Mouse (Mus musculus) kidney, adult 11 months (tissue): ENCODE results near the gene Als2cr12.
"Not testable (repeated sequence)": the region's sequence is repeated elsewhere in the genome, so short reads cannot be mapped to it uniquely, and the experiment has no call there.

Experiments
- DNase-seq: peaks from one replicate; pipeline ENCODE4 v3.0.0; 2022

The Als2cr12 gene

DNA sequence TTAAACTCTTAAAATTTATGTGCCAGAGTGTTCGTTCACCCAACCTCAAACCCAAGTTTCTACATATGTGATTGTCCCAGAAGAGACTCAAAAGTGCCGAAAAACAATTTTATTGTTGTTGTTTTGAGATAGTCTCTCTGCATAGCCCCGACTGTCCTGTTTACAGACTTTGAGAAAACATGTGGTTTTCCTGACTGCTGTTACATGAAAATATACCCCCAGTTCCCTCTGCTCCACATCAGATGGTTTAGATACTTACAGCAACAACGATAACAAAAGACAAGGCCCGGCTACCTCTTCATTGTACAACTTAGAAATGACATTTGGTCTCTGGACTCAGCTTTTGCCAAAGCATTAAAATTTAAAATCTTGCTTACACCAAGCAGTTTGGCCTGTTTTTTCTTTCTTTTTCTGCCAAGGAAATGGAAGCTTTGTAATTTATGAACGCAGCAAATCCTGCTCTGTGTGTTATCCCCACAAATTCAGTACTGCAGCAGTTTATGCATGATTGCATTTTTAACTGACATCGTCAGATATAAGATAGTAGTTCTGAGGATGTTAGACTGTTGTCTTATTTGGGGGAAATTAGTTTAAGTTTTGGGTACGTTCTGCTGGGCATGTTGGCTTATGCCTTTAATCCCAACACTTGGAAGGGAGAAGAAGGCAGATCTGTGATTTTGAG is 21.9 kb upstream of the Als2cr12 start:
- no peak for DNase-seq

DNA sequence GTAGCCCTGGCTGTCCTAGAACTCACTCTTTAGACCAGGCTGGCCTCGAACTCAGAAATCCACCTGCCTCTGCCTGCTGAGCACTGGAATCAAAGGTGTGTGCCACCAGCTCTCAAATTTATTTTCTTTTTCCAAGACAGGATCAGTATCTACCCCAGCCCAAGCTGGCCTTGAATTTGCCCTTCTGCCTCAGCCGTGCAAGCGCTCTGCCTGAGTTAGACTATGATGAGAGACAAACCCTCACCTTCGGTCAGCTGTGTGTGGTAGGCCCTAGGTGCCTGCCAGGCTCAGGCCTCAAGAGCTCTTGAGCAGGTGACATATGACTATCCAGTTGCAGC is 21.1 kb upstream of the Als2cr12 start:
- no peak for DNase-seq

DNA sequence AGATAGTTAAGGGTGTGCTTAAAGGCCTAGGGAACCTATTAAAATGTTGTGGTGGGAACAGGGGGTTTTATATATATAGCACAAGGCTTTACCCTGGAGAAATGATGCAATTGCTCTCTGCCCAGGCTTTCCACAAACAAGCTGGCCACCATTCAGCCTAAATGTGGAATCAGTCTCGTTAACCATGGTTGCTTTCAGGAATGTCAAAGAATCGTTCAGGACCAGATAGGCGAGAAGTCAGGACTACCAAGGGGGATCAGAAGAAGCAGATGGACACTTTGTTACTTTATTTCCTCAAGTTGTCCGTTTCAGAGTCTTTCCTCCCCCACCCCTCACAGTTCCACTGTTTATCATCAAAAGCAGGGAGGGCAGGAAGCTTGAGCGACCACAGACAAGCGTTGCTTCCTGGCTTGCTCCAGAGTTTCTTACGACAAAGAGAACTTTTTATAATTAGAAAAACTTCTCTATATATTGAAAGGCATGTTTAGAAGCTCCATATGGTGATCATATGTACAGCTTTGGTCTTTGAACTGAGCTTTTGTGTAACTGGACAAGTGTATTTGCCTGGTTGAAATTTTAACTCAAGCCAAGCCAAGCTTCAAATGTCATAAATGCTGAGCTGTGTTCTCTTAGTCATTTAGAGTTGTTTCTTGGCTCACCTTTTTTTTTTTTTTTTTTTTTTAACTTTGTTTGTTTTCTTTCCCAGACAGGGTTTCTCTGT is 20.5 kb upstream of the Als2cr12 start:
- no peak for DNase-seq

DNA sequence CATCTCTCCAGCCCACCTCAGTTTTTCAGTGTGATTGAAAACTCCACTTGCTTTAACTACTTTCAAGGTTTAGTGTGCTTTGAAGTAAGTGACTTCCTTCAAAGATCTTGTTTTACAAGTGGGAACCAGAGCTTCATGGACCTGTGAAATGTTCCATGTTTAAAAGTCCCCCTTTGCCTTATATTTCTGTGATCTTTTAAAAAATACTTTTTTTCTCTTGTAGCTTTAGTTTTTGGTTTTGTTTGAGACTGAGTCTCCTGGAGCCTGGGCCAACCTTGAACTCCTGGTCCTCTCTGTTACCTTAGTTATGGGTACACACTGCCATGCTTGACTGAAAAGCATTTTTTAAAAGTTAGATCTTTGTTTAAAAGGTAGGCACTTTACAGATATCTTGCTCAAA is 19.7 kb upstream of the Als2cr12 start:
- no peak for DNase-seq

DNA sequence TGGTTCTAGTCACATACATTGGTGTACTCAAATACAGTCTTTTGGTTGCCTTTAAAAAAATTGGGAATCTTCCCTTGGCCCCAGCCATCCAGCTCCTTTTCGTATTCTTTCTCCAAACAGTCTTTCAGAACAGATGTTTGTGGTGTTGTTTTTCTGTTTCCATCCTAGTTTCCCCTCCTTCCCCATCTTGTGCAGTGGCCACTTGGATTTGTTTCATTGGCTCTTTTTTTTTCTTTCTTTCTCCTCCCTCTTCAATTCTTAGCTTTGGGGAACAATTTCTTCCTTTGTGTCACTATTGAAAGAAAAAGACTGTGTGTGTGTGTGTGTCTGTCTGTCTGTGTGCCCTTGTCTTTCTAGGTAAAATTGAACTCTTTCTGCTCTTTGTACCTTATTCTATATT is 18.6 kb upstream of the Als2cr12 start:
- DNase-seq: no peak

DNA sequence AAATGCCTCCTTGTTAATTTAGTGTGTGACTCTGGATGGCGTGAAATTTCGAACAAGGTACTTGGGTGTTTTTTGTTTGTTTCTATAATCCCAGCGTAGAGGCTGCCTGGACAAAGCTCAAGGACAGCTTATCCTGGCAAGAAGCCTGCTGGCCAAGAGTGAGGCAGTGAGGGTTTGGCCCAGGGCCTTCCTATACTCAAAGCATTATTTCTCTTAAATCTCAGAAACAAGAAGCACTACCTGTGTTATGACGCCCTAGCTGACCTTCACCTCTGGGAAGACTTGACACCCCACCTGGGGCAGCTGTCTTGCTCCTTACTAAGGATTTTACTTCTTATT is 18.1 kb upstream of the Als2cr12 start:
- peak; percentile 77 for DNase-seq

DNA sequence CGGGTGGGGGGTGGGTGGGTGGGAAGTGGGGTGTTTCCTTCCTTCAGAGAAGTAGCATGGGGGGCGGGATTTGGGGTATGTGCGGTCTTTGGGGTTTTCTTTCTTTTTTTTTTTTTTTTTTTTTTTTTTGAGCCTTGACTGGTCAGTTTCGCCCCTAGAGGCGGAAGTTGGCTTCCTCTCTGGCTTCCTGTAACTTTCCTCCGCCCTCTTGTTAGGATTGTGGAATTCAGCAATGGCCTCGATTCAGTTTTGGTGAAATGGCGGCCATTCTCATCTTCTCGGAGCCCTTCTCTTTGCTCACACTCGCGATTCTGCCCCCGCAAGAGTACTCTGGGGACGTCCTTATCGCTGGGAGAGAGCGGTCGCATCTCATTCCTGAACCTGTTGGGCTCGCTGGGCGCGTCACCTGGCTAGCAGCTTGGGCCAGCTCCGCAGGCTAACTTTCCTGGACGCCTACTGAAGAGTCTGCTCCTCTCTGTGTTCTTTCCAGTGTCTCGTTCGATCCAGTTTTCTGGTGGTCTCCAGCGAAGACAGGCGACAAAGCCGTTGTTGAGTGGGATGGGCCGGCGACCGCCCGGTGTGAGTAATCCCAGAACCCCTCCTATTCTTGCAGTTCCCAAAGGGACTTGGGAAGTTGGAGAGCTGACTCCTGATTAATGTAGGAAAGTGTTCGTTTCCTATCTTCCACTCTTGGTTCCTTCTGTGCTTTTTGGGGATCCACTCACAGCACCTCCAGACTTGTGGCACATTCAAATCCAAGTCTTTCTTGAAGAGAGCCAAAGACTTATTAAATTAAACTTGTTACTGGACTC is 17.5 kb upstream of the Als2cr12 start:
- DNase-seq: peak; percentile 75

DNA sequence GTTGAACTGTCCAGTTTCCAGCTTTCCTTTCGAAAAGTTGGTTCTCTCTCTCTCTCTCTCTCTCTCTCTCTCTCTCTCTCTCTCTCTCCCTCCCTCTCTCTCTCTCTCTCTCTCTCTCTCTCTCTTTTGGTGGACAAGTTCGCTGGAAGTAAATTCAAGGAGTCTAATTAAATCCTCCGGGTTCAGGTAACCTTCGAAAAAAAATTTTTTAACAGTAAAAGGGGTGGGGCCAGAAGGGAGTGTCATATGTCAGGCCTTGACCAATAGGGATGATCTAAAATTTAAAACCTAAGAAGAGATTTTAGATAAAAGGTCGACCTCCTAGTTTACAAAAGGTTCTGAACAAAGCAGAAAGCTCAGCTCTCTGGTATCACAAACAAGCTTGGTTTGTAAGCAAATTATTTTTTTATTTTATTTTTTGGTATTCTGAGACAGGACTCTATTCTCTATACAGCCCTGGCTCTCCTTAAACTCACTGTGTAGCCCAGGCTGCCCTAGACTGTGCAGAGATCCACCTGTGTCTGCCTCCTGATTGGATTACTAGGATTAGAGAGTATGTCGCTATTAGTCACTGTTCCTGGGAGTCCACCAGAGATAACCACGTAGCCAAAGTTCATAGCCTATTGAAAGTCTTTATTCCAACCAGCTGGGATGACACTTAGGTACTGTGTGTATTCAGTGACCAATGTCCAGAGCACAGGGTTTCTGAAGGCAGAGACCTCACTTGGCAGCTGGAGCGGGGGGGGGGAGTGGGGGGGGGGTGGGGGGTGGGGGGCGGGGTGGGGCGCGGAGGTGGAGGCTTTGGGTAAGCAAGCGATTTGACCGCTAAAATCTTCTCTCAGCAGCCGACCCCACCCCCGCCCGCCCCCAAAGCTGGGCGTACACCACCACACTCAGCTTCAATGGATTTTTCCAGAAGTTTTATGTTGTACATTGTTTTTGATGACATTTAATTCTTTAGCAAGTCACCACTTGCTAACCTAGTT is 16.6 kb upstream of the Als2cr12 start:
- peak; percentile 76 for DNase-seq

DNA sequence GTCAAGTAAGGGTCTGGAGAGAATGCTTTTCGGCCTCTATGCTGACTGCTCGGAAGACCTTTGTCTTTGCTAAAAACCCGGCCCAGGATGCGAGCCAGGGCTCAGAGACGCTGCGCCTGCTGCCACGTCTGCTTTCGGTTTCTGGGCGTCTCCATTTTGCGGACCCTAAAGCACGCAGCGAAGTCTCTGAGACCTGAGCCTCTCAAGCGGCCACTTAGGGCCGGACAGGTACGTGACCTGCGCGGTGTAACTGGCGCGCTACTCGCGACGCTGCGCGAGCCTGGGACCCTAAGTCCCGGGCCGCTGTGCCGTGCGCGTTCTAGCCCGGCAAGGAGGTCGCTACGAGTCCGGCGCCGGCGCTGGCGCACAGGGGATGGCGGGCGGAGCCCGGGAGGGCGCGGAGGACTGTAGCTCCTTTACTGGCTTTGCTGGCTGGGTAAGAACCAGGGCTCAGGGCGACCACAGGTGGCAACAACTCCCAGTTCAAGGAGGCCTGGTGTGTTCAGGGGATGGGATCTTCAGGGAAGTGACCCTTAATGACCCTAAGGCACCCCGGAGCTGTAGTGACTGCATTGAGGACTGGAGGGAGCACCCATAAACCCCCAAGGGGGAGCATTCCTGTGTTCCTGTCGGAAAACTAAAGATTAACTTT is 15.7 kb upstream of the Als2cr12 start, which contains the start of gene Cflar:
Gene Cflar, plus strand, starts transcription at position 144 of the 652 bp plus-strand sequence.
- peak; percentile 76 for DNase-seq

DNA sequence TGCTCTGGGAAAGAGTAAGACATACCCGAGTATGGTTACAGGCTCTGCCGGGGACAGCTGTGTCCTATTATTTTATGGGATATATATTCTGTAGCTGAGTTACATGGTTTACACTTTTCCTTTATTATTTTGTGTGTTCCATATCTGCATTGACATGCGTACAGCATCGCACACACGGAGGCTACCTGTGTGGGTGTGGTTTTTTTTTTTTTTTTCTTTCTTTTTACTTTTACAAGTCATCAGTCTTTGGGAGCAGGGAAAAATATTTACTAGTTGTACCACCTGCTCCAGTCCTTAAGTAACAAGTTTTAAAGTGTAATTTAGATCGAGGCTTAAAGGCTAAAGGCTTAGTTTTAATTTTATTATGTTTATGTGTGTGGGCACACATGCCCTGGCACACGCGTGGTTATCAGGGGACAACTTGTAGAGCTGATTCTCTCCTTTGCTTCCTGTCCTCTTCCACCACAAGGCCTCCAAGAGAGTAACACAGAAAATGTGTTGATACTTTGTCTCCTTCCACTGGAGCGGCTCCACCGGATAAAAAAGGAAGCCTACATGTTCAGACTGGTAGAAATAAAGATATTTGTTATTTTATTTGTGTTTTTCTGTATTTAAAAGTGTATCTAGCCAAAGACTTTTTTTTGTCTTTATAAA is 15.0 kb upstream of the Als2cr12 start:
- no peak for DNase-seq

DNA sequence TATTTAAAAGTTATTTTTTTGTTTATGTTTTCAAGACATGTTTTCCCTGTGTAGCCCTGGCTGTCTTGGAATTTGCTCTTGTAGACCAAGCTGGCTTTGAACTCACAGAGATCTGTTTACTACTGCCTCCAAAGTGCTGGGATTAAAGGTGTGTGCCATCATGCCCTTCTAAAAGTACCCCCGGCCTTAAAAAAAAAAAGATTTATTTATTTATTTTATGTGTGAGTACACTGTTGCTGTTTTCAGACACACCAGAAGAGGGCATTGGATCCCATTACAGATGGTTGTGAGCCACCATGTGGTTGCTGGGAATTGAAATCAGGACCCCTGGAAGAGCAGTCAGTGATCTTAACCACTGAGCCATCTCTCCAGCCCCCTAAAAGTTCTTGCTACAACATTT is 14.3 kb upstream of the Als2cr12 start:
- DNase-seq: not testable (repeated sequence)

DNA sequence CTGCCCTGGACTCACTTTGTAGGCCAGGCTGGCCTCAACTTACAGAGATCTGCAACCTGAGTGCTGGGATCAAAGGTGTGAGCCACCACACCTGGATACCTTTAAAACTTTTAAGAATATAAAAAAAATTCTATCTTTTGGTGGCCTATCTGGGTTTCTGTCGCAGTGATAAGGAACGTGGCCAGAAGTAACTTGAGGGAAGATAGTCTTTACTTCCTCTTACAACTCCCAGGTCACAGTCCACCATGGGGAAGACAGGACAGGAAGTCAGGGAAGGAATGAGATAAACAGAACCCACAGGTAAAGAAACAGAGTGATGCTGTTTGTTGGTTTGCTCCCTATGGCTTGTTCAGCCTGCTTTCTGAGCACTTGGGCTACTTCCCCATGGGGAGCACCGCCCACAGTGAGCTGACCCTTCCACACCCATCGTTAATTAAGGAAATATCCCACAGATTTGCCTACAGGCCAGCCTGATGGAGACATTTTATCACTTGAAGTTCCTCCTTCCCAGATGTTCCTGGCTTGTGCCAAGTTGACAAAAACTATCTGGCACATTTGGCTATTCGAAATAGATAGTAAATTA is 4.9 kb upstream of the Als2cr12 start:
- DNase-seq: not testable (repeated sequence)

DNA sequence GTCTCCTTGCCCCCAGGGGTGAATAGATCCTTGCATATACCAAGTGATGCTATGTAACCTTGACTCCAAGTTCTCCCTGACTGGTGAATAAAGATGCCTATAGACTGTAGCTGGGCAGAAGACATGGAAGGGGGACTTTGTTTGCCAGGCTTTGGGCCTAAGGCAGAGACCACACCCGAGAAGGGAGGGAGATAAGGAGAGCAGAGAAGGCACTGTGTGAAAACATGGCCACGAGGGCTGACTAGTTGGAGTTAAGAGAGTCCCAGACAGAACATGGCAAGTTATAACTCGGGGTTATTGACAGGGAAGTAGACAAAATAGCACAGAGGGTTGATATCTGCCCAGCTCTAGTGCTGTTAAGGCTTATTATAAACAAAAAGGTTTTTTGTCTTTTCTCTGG is 4.2 kb upstream of the Als2cr12 start:
- DNase-seq: no peak

DNA sequence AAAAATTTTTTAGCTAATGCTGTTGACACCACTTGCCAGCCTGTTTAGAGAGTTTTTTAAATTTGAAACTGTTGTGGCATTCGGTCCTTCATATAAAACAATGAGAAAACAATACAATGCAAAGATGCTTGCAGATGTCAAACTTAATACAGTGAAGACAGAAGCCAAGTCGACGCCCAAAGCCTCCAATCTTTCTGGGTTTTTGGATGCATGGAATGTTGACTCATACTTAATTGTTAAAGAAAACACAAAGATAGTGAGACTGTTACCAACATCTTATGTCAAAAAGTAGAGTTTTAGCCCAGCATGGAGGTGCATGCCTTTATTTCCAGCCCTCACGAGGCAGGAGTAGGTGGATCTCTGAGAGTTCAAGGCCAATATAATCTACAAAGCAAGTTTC is 3.0 kb upstream of the Als2cr12 start:
- no peak for DNase-seq

DNA sequence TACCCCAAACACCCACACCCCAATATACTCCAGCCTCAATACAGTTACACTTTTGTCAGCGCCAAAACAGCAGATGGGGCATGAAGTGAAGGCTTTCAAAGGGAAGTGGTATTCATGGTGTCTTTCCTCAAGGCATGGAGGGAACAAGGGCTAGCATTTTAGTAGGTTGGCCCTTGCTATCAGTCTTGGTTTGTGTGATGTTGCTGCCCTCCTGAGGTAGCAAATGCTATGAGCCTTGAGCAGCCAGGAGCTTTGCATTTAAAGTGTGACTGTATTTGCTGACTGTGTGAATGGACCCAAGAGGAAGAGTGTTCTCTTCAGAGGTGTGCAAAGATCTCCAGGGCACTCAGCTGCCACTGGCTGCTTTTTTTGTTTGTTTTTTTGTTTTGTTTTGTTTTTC is 1.8 kb upstream of the Als2cr12 start:
- not testable (repeated sequence) for DNase-seq

DNA sequence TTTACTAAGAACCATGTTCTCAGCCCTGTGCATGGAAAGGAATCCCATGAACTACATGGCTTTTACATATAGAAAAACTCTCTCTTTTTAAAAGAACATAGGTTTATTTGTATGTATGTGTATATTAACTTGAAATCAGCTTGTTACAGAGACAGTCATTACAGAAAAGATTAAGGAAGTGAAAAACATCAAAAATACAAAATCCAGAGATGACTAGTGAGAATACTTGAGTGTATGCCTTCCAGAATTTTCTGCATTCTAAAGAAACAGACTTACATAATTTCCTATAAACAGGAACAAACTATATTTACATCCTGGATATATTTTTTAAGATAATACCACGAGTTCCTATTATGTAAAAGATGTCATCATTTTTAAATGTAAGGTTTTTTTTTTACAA is 2.1 kb downstream of the Als2cr12 start:
- DNase-seq: no peak

DNA sequence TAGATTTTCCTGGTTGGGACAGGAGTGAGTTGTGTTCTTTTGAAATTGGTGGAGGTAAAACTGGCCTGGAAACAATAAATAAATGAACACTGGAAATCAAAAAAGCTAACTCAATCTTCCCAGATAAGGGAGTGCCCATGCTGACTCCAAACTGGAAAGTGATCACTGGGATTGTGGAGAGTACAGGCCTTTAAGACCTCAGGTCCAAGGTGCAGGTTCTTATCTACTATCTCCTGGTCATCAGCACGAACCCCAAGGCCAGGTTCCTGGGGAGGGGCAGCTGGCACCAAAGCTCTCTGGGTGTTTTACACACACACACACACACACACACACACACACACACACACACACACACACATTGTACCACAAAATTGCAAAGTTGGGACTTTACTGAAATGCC is 4.1 kb downstream of the Als2cr12 start:
- DNase-seq: not testable (repeated sequence)

DNA sequence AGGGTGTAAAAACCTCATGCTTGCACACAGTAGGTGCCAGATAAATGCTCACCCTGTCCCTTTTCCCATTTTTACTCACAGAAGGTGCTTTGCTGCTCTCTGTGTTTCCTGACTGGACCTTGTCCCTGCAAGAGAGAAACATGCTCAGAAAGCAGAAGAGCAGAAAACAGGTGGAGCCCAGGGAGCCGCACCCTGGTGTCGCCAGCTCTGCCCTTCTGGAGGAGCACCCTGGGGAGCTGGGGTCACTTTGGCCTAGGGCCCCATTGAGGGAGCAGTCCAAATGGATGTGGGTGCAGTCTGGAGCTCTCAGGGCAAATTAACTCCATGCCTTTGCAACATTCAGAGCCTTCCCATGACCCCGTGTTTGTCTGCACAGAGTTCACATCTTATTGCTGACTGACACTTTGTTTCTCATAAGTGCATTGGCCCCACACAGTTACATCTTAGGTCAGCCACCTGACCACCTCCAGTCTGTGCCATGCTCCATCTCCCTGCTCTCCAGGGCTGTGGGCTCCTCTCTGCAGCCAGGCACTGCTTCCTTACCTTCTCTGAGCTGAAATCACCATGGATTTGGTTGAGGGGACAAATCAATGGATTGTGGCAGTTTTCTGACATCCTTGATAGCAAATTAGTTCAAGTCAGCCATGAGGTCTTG is 4.8 kb downstream of the Als2cr12 start:
- DNase-seq: peak; percentile 59

DNA sequence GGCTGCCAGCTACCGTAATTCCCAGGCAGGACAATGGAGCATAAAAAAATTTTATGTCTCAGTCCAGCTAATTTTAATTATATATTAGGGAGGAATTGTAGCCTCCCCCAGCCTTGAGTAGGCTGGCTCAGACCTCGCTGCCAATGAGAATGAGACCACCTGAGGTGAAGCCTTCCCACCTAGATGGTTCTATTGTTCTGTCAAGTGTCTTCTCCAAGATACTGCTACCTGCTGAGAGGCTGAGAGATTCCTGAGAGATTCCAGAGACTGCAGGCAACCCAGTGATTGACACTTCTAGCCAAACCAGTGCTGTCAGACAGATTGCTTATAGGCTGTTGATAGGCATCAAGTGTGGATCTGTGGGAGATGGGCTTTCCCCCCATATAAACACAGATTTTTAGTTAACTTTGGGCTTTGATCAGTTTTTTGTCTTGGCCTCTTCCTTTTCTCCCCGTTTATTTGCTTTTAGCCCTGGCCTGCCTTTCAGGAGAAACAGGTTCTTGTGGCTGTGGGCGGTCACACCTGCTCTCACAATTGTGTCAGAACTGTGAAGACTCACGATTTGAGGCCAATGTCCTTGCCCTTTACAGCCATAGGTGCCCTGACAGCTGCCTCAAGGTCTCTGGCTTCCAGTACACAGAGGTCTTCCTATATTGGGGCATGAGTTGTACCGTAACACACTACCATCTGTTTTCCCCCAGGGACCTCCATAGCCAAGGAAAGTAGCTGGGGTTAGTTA is 5.6 kb downstream of the Als2cr12 start:
- no peak for DNase-seq

DNA sequence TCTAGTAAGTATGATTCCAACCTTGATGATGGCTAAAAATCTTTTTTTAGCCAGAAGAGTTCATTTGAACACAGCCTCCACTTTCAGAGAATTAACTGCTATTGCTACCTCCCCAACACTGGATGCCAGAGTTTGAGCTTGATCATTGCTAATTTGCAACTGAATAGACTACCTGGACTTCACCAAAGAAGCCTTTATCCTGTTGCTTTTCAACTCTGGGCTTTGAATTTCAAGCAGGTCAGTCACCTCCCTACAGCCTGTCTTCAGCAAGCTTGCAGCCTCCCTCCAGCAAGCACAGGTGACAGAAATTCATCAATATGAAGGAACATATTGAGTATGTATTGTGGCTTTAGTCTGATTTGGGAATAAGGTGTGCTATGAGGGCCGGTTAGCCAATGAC is 6.4 kb downstream of the Als2cr12 start:
- DNase-seq: no peak
